Mouse (Mus musculus) brain, embryonic 18.5 days (tissue): ENCODE measurements around the gene Klhl32.
A peak's percentile ranks its signal among the peaks of the same experiment; 100 is the strongest.
"Not testable (repeated sequence)": the region's sequence is repeated elsewhere in the genome, so short reads cannot be mapped to it uniquely, and the experiment has no call there.

Source experiments
- DNase-seq: peaks from one replicate; pipeline ENCODE4 v3.0.0-alpha.2; 2012; ENCODE audit warnings: low read depth, low spot score

Gene Klhl32

DNA sequence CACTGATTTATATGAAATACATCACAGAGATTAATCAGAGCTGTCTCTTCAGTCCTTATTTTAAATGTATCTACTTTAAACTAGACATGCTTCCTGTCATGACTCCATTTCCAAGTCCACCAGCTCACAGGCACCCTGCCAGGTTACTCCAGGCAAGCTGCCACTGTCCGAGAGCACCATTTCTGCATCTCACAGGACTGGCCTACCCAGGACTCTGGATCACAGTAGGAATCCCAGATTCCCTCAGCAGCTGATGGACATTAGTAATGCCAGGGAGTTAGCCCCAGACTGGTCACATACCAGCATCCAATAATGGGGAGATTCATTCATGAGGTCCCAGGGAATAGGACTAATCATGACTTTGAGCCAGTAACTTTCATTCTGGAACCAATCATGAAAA lies 54.7 kb downstream of the Klhl32 start:
- DNase-seq = no peak

DNA sequence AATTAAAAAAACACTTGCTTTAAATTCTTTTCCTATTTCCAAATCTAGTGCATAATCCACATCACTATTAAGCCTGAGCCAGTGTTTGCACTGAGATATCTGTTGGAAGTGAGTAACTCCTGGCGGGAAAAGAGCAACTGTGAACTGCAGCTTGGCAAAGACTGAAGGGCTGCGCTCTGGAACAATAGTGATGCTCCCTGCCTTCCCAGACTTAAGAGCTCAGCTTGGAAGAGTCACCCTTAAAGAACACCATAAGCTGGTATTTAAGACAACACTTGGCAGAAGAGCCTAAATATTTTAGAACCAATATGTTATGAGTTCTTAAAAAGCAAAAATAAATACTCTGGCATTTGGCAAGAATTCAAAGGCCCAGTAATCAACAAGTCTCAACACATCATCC lies 55.7 kb downstream of the Klhl32 start:
- no peak for DNase-seq

GRCm38 (mm10) chr4:24793726-24794345 lies 57.1 kb downstream of the Klhl32 start:
- no peak for DNase-seq

DNA sequence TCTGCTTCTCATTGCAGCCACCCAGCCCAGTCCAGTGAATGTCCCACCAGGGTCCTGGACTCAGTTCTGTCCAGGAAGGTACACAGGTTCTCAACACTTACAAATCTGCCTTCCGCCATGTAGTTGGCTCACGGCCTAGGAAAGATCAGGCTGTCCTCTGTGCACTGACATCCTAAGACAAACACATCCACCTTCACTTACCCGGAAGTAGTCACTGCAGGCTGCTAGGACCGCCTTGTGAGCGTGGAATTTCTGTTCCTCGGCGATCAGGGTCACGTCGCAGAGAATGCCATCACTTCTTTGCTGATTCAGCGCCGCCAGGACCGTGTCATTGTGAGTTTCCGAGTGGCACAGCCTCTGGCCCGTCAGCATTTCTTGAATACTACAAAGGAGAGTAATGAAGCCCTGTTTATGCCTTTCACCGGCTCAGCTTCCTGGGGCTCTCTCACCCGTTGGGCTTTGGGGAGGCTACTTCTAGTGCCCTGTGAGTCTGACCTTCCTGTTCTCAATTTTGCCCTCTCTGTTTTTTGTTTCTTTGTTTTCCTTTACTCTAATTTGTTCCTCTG lies 58.4 kb downstream of the Klhl32 start:
- DNase-seq = no peak

DNA sequence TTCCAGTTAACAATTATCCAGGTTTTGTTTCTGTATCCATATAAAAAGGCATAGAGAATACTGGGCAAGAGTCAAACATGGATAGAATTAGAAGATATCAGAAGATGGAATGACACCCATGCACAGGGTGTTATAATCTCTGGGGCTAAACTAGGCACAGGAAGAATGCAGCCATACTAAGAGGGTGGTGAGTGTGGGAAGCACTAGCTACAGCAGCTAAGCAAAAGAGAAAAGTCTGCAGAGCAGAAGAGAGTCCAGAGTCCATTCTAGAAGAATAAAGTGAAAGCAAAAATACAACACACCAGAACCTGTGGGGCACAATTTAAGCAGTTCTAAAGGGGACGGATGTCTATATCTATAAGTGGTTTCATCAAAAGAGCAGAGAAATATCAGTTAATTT lies 61.6 kb downstream of the Klhl32 start:
- DNase-seq = no peak

- DNase-seq = no peak
Measured at GRCm38 (mm10) chr4:24785757-24786532, 65.0 kb downstream of the Klhl32 start.

DNA sequence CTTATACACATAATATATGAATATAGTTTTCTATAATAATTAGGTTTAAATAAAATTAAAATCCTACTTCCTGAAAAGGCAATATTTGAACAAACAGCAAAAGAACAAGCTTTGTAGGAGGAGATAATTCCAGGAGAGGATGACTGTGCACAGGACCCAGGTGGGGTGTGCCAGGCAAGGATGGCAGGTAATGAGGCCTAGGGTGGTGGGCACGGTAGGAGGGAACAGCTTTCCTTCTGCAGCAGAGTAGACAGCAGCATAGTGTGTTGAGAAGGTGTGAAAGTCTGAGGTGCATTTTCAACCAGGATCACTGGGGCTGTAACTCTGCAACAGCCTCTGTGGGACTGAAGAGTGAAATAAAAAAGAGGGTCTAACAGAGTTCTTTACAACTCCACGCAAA lies 85.0 kb downstream of the Klhl32 start:
- no peak for DNase-seq

DNA sequence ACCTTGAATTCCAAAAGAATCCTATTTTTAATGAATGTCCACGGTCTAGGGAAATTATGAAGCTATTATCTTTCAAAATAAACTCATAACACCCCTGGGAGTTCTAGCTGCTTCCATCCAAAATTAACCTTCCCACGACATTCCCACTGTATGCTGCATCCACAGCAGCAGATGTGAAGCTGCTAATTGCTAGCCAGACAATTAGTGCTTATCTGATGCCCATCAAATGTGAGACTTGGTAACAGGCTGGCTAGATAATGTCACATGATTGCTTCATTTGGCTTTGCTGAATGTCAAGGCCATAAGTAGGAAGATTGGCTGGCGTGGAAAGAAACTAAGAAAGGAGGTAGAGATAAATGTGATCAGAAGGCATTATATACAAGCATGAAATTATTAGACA lies 85.5 kb downstream of the Klhl32 start:
- DNase-seq = no peak

- no peak for DNase-seq
Measured at GRCm38 (mm10) chr4:24764558-24764957, 86.4 kb downstream of the Klhl32 start.

DNA sequence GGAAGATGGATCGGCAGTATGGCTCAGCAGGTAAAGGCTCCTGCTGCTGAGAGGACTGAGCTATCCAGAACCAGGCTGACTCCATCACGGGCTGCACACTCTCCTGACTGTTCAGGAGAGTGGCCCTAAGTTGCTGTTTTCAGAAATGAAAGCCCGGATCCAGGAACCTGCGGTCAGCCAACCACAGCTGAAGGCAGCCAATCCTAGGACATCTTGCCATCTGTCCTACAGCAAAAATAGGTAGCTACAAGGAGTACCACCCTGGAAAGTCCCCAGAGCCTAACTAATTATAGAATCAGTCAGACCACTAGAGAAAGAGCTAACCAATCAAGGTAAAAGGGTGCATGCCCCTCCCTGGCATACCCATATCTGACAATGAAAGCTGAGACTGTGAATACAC lies 87.5 kb downstream of the Klhl32 start:
- no peak for DNase-seq

- DNase-seq = no peak
Measured at GRCm38 (mm10) chr4:24758954-24759353, 92.0 kb downstream of the Klhl32 start.

DNA sequence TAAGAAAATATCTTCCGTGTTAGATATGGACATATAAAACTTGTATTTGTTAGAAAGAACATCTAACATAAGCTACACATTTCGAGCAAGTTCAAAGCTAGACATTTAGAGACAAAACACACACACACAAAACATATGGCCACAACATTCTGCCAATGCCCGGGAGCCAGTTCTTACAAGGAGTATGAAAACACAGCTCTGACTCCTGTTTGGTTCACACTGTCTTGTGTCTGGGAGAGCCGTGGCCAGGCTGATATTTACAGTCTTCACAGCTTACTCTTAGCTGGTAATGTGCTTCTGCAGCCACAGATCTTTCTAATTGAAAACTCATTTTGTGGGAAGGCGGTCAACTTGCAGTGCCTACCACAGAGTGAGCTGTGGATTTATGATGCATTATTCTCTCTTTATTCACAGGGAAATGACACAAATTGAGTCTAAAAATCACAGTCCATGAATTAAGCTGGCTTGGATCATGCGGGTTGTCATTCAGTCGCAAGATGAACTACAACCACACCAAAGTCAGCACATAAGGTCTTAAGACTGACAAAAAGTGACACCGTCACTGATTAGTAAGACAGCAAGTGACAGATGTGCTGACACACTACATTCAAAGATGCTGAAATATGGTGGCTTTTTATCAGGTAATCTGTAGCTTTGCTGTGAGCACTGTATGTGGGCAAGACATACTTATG lies 98.3 kb downstream of the Klhl32 start:
- DNase-seq = peak; percentile 46

DNA sequence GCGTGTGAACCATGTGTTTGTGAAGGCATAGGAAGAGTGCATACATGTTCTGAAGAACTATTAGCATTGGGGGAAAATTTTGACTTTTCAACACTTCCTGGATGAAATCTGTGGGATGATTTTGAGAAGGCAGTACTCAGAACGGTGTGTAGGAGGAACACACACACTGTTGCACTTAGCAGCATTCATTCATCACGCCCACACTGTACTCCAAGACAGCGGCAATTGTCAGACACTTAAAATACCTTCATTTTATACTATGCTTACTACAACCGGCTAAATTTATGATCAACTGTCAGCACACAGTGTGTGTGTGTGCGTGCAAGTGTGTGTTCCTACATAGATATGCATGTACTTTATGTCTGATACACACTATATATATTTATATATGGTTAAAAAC lies 113.8 kb downstream of the Klhl32 start:
- DNase-seq = no peak

GRCm38 (mm10) chr4:24720834-24721233 lies 130.1 kb downstream of the Klhl32 start:
- DNase-seq = no peak

GRCm38 (mm10) chr4:24715559-24715958 lies 135.4 kb downstream of the Klhl32 start:
- no peak for DNase-seq

GRCm38 (mm10) chr4:24714367-24714766 lies 136.6 kb downstream of the Klhl32 start:
- DNase-seq = no peak

- peak; percentile 55 for DNase-seq
Measured at GRCm38 (mm10) chr4:24698528-24699117, 152.3 kb downstream of the Klhl32 start.

DNA sequence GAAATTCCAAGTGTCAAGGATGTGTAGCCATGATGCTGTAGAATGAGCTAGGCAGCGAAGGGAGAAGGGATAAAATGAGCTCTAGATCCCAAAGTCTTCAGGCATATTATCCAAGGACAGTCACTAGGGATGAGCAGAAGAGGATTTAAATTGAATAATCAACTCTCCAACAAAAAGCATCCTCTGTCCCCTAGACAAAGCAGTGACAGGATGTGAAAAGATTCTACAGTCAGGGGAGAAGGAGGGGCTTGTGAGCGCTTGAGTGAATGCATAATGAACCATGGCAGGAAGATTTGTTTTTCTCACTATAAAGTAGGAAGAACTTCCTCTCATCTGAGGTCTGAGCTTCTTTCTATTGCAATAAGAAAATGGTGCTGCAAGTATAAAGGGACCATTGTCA lies 170.8 kb downstream of the Klhl32 start:
- no peak for DNase-seq

DNA sequence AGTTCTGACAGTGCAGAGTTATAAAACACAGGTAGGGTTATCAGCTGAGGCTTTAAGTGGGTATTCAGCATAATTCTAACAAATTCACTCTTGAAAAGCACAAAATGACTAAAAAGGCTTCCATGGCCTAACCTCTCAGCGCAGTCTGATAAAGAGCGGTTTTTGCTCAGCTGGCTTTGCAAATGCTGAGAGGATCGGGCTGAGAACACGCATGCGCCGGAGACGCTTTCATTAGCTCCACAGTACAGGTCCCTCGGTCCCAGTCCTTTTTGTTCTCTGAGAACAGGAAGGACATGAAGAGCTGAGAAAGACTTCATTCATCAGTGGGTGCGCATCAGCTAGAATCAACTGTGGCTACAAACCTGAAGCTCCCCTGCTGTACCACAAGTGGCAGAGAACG lies 180.9 kb downstream of the Klhl32 start:
- no peak for DNase-seq

DNA sequence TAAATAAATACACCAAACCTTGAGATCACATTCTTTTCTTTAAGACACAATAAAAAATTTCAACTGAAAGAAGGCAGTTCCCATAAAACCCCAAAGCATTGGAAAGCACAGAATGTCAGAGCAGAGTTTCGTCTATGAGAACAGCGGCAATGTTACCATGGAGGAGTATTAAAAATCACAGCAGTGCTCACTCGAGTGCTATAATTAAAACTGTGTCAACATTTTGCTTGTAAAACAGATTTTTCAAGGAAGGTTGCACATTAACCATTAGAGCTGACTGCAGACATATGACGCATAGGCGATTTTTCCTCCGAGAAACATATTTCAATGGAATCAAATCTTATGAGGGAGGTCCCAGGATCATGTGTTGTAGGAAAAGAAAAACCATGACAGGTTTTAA lies 191.7 kb downstream of the Klhl32 start:
- no peak for DNase-seq

GRCm38 (mm10) chr4:24644735-24645134 lies 206.2 kb downstream of the Klhl32 start:
- DNase-seq = not testable (repeated sequence)

GRCm38 (mm10) chr4:24642306-24642705 lies 208.6 kb downstream of the Klhl32 start:
- DNase-seq = no peak
